Mouse (Mus musculus): ENCODE measurements at regions not wholly inside any gene's neighbourhood (a gene's known extent, or its start where the extent isn't known, plus 50 kb on each side); places are given as distances from the start of the nearest gene placed in this dataset.

DNA sequence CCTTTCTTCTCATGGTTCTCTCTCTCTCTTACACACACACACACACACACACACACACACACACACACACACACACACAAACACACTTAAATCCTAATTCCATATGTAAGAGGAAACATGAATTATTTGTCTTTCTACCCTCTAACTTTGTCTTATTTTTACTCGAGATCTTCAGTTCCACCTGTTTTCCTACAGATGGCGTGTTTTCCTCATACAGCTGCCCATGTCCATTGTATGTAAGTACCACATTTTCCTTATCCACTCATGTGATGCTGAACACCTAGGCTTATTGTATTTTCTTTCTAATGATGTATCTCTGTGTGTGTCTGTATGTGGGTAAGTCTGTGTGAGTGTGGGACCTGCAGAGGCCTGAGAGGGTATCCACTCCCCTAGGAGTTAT is 212.2 kb upstream of the Unc93a2 start:
- TF ChIP-seq EP300 (IDR thresholded peaks at IDR 0.05; ENCODE audit: low read depth), result no peak
- no peak for TF ChIP-seq CTCF (IDR thresholded peaks at IDR 0.05; ENCODE audit: low read depth)

All from liver, postnatal 0 days (tissue).